Mouse (Mus musculus) ES-CJ7 (cell line): ENCODE measurements at regions not wholly inside any gene's neighbourhood (a gene's known extent, or its start where the extent isn't known, plus 50 kb on each side); places are given as distances from the start of the nearest gene placed in this dataset.

Experiments used
- DNase-seq: peaks from one replicate; pipeline ENCODE4 v3.0.0; 2011; ENCODE audit warnings: low read depth, low spot score

- DNase-seq, result no peak
Measured at GRCm38 (mm10) chr6:118330496-118330895, 88.8 kb downstream of the Bms1 start.

- DNase-seq, result peak; percentile 75
Measured at GRCm38 (mm10) chr6:118327458-118327857, 91.8 kb downstream of the Bms1 start.

DNA sequence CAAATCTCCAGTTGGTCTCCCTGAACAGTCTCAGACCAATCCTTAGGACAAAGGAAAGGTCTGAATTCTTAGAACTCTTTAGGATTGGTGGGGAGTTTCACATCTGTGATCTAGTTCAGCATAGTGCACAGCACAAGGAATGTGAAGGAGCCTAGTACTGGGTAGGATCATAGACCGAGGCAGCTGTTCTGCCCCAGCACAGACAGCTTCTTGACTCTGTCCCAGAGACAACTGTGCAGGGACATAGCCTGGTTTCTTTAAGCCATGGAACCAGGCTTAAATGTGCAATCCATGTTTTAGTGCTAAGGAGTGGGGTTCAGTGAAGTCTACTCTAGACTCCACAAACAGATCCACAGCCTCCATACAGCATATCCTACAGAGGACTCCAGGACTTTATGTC is 93.6 kb downstream of the Bms1 start:
- DNase-seq, result no peak

GRCm38 (mm10) chr6:118324559-118324958 is 94.7 kb downstream of the Bms1 start:
- DNase-seq, result no peak

DNA sequence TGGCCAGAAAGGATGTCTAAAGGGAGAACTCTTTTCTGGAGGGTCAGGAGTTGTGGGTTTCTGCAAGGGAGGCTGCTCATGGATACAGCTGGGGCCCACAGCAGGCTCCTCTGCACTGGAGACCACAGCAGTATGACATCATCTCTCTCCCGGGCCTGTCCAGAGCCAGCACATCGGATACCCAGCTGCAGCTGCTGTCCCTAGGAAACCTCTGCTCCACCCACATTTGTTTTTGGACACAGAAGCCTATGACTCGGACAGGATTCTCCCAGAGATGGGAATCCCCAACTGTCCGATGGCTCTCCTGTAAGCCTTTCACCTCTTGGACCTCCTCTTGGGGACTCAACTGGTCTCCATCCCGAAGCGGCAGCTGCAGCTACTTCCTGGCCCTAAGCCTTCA is 96.2 kb downstream of the Bms1 start:
- no peak for DNase-seq

- no peak for DNase-seq
Measured at GRCm38 (mm10) chr6:118322631-118323030, 96.6 kb downstream of the Bms1 start.

DNA sequence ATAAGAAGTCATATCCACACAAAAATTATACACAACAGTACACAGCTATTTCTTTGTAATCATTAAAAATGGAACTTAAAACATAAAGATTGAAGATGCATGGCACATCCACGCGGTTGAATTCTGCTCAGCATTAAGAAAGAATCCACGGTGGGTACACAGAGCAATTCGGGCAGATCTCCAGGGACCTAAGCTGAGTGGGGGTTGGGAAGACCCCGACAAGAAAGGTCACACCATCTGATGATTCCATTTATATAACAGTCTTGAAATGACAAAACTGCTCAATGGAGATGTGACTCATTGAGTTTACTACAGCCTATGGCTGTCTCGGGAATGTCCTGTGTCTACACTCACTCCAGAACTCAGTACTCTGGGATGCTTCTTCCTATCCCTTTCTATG is 97.2 kb downstream of the Bms1 start:
- no peak for DNase-seq

DNA sequence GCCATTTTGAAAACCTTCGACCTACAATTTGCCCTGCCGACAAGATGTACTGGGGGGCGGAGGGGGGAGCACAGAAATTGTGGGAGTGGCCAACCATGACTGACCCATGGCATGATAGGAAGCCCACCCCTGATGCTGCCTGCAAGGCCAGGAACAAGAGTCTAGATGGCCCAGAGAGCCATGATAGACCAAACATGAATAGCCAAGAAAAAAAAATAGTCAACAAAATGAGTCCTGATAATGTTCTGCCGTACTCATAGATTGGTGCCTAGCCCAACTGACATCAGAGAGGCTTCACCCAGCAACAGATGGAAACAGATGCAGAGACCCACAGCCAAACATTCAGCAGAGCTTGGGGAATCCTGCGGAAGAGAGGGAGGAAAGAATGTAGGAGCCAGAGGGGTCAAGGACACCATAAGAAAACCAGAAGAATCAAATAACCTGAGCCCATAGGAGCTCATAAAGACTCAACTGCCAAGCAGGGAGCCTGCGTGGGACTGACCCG is 99.2 kb downstream of the Bms1 start:
- DNase-seq, result no peak

- DNase-seq, result no peak
Measured at GRCm38 (mm10) chr6:118315881-118316280, 103.4 kb downstream of the Bms1 start.

- DNase-seq, result peak; percentile 35
Measured at GRCm38 (mm10) chr6:118314941-118315687, 104.2 kb downstream of the Bms1 start.

- no peak for DNase-seq
Measured at GRCm38 (mm10) chr6:118311081-118311480, 108.2 kb downstream of the Bms1 start.

GRCm38 (mm10) chr6:118309923-118310322 is 109.4 kb downstream of the Bms1 start:
- DNase-seq, result no peak

GRCm38 (mm10) chr6:118308586-118308985 is 110.7 kb downstream of the Bms1 start:
- no peak for DNase-seq

- no peak for DNase-seq
Measured at GRCm38 (mm10) chr6:118307481-118307880, 110.0 kb upstream of the Ret start.

DNA sequence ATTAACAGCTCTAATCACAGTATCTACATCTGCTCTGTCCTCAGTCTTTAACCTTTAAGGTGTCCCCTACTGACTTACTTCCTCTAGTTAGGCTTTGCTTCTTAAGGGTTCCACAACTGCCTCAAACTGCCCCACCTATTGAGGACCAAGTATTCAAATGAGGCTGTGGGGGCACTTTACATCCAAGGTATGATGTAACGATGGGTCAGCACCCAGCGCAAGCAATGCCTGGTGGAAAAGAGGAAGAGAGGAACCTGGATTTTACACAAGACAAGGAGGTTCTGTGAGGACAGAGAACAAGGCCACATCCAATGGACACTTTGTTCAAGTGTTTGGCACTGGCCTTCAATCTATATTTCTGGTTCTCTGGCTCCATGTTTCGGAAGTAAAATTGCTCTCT is 107.7 kb upstream of the Ret start:
- no peak for DNase-seq

DNA sequence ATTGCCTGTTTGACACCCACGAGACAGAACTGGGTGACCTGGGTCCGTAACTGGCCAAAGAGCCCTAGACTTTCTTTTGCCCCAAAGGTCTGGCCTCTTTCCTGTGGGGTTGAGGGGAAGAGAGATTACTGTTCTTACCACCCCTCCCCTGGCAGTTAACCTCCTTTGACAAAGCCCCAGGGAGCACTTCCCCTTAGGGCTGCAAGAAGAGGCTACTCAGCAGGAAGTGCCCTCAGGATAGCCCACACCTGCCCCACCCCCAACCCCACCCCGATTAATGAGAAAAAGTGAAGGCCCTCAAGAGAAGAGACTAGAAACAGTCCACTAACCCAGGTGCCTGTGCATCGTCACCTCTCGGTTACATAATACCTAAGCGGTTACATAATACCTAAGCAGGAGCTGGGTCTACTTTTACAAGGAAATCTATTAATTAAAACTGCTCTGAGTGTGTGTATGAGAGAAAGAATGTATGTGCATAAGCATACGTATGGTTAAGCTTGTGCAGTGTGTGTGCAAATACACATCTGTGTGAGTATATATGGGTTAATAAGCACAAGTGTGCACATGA is 105.3 kb upstream of the Ret start:
- peak; percentile 53 for DNase-seq

DNA sequence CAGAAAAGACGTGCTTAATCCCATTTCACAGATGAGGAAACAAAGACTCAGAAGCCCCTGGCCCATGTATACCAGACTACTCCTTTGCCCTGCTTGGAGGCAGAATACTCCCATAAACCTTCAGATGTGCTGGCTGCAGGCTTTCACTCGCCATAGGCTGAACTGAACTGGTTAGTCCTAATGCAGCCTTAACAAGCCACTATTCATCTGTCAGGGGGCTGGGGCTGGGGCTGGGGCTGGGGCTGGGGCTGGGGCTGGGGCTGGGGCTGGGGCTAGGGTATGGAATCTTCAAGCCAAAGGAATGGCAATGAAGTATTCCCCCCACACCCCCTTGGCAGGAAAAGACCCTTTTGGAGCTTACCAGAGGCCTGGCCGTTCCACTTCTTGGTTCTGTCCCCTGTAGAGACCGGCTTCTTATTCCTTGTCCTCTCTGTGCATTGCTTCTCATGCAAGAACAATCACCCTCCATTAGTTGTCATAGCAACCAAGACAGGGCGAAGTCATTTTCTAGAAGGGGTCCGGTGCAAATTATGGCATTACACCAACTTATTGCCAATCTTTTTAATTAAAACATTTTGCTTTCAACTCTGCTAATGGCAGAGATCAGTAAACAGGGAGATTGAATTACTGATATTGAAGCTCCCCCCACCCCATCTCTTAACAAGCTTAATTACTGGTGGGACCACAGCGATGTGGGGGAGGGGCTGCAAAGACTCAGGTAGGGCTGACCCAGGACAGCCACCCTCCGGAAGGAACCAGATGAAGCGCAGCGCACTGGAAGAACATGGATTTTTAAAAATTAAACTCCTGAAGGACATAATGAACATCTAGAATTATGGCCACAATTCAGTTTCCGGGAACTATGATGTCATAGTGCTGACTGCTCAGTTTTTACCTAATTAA is 104.6 kb upstream of the Ret start:
- DNase-seq, result peak; percentile 33

DNA sequence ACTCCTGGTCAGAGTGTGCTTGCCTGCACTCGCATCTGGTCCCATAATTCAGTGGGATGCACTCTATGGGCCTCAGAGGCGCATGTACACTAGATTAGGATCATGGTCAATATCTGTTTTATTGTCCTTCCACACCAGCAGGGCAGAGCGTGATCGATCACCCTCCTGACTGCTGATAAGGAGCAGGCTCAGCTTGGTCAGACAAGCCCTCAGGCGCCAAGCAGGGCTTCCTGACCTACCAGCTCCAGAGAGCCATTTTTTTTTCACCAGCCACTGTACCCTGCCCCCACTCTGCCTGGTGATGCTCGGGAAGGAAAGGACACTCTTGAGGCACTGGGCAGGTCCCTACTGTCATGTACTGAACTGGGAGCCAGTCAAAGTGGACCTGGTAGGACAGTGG is 103.3 kb upstream of the Ret start:
- no peak for DNase-seq

DNA sequence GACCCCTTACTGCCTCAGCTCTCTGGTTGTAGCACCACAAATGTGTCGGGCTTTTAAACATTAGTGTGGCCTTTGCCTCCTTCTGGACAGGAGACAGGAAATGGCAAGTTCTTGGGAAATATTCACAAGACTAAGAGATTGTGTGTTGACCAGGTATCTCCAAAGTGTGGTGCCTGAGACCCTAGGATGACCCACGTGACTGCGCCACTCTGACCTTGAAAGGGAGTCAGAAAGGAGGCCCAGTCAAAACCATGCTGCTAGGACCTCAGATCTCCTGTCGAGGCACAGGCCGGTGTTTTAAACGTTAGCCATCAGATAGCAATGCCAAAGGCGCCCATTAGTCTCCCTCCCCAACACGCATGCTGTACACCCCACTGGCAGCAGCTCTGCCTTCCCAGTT is 100.1 kb upstream of the Ret start:
- DNase-seq, result no peak

DNA sequence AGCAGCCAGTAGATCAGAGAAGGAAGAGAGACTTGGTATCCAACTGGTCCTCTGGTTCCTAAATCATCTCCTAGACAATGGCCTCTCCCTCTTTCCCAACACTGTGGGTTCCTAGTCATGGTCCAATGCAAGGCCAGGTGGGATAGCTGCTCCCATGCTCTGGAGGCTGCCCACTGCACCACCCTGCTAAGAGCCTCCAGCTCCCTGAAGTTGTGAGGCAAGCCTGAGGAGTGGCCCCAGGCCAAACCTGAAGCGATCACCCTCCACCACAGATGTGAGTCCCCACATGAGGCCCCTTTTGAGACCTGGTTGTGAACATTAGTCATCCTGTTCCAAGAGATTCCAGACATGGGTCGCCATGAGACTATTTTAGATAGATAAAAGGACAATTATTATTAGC is 96.5 kb upstream of the Ret start:
- DNase-seq, result no peak

DNA sequence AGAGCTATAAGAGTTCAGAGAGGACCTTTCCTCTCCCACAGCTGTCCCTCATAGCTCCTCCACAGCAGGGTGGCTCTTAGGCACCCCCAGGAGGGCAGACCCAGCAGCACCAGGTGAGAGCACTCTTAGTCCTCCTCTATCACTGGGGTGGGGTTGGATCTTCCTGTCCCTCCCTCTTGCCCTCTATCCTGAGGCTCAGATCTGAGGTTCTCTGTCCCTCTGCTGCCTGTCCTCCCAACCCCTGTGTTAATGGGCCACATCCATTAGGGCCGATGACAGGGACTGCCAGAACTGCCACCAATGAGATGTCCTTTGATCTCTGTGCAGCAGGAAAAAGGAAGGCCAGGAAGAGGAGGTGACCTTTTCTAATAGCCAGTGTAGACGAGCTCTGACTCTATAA is 95.4 kb upstream of the Ret start:
- DNase-seq, result no peak

DNA sequence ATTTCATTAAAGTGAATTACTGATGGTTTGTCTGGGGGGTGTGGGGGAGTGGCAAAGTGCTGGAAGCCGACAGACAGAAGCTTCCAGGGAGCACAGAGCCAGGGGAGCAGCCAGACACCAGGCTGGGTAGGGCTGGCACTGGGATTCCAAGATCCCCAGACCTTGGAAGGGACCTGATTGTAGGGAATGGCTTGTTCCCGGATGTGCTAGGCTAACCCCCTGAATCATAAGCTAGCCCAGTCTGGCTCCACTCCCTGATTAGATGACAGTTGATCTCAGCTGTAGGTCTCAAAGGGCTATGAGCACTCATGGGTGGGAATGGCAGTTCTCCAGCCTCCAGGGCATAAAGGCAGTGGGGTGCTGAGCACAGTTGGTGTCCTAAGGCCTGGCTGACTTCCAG is 94.8 kb upstream of the Ret start:
- no peak for DNase-seq
